Mouse (Mus musculus) heart, postnatal 10 days (tissue): ENCODE results near the gene Gm15127. TPM values are rescaled to one million over a fixed set of nuclear protein-coding genes. Genes with fewer than 3 reads are reported as not detected.
"Not testable (repeated sequence)": the region's sequence is repeated elsewhere in the genome, so short reads cannot be mapped to it uniquely, and the experiment has no call there.

Source experiments
- DNase-seq, 2 experiments: peaks; one replicate each; pipeline ENCODE4 v3.0.0; 2021
- intact Hi-C: fragments of 180-260 bp; cut with DNase I; formaldehyde crosslinking; loops from one replicate; pipeline ENCODE4 v1.15.1; 2025
- total RNA-seq, 2 experiments: library from RNA; stranded (reverse); gene quantifications; 2 replicates each; pipeline ENCODE4 v1.2.3; 2021

Gene Gm15127
- total RNA-seq: not detected

GRCm38 (mm10) chrX:148663298-148663697, at the start of gene Gm15127:
Gene Gm15127, plus strand, starts transcription at chrX:148663598.
- intact Hi-C loops, DNase-seq: not testable (repeated sequence)

DNA sequence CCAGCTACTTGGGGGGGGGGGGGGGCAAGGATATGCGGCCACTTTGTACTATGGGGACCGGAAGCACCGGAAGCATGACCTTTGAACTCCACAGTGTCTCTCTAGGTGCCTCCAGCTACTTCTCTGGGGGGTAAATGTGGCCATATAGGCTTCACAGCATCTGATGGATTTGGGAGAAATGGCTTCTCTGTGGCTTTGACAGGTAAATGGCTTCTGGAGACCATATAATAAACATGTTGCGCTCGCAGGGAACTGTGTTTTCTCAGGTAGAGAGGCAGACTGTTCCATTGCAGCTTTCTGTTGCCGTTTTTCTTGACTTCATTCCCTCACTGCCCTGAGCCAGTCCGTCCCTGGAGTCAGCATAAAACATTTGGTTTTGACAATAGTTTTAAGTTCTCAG, 48.3 kb upstream of the Gm15127 start, which contains the start of gene Gm8334:
Gene Gm8334, minus strand, starts transcription at position 101 of the 400 bp plus-strand sequence.
- intact Hi-C loops, DNase-seq: not testable (repeated sequence)

- intact Hi-C loops, DNase-seq: not testable (repeated sequence)
Measured at GRCm38 (mm10) chrX:148676290-148676689, 12.9 kb downstream of the Gm15127 start.

Other genes with a start within 250 kb of the Gm15127 start
- gene Gm15114, start 174.6 kb upstream of the Gm15127 start, total RNA-seq: not detected
- gene Gm8334, start 48.4 kb upstream of the Gm15127 start, total RNA-seq: not detected
- not detected for gene Luzp4, start 194.0 kb downstream of the Gm15127 start, total RNA-seq